Mouse (Mus musculus): Measurements from ENCODE around the gene Ier5l. TPM values are rescaled to one million over a fixed set of nuclear protein-coding genes. Genes with fewer than 3 reads are reported as not detected.

The Ier5l gene
- 2.1 and 2.9 TPM in 2 replicates for polyA plus RNA-seq (2015; fragmentation: Nextera tagmentation; extraction: Ambion mirVana)

GRCm38 (mm10) chr2:30474039-30474438 is at the start of gene Ier5l:
Gene Ier5l, minus strand, starts transcription at chr2:30474219.
- Histone ChIP-seq H3K27ac (peak within 1 kb of the TSS; percentile 94), H3K4me1 (replicated peaks) (peaks cover 32% of the 10 kb centered on the region), H3K27me3 (0 out of 2 replicates have a peak, but pooled peaks cover 8% of the 10 kb centered on the region), H3K4me3 (peak within 1 kb of the TSS; percentile 97), H3K9ac (peak within 1 kb of the TSS; percentile 99), H3K9me3 (no peaks in the 10 kb centered on the region), H3K36me3 (no peaks in the 10 kb centered on the region), H3K4me2 (peak within 1 kb of the TSS; percentile 97)
- ATAC-seq (ENCODE audit: low FRiP score), result peak; percentile 91
- under 1% methylated on average over 37 of the region's 37 CpGs for WGBS

- Histone ChIP-seq H3K4me1 (replicated peaks) (peaks cover 10% of the 10 kb centered on the region), H3K4me3 (no peak overlapping the region), H3K4me2 (no peak overlapping the region), H3K36me3 (no peaks in the 10 kb centered on the region), H3K27ac (no peak overlapping the region), H3K9me3 (no peaks in the 10 kb centered on the region), H3K27me3 (no peaks in the 10 kb centered on the region), H3K9ac (no peak overlapping the region)
- no peak for ATAC-seq (ENCODE audit: low FRiP score)
- WGBS, result 79% methylated on average over 8 of the region's 8 CpGs
These were observed 49.7 kb upstream of the Ier5l start for GRCm38 (mm10) chr2:30523727-30524126.

- 72% methylated on average over 16 of the region's 16 CpGs for WGBS
These were observed 36.8 kb upstream of the Ier5l start for GRCm38 (mm10) chr2:30510711-30511380.

GRCm38 (mm10) chr2:30507138-30507727 is 33.2 kb upstream of the Ier5l start:
- H3K4me3 ChIP-seq, result no peak overlapping the region
- H3K9me3 ChIP-seq, result 0 out of 2 replicates have a peak, but pooled peaks cover 3% of the 10 kb centered on the region
- H3K27ac ChIP-seq, result no peak overlapping the region
- no peaks in the 10 kb centered on the region for H3K27me3 ChIP-seq
- ATAC-seq (ENCODE audit: low FRiP score), result no peak
- no peaks in the 10 kb centered on the region for H3K36me3 ChIP-seq
- no peak overlapping the region for H3K9ac ChIP-seq
- 71% methylated on average over 11 of the region's 11 CpGs for WGBS
- H3K4me2 ChIP-seq, result no peak overlapping the region
- H3K4me1 ChIP-seq (replicated peaks), result peaks cover 8% of the 10 kb centered on the region; the same call in 1 of the 2 replicates

More at GRCm38 (mm10) chr2:30510711-30511380, 36.8 kb upstream of the Ier5l start:
- Histone ChIP-seq H3K27me3 (no peaks in the 10 kb centered on the region), H3K36me3 (no peaks in the 10 kb centered on the region), H3K9ac (no peak overlapping the region), H3K27ac (no peak overlapping the region), H3K4me2 (no peak overlapping the region), H3K4me1 (replicated peaks) (0 out of 2 replicates have a peak, but pooled peaks cover 5% of the 10 kb centered on the region), H3K4me3 (no peak overlapping the region), H3K9me3 (0 out of 2 replicates have a peak, but pooled peaks cover 3% of the 10 kb centered on the region)
- ATAC-seq (ENCODE audit: low FRiP score), result no peak; the same call in 1 of the 2 replicates

GRCm38 (mm10) chr2:30503677-30504621 is 29.9 kb upstream of the Ier5l start:
- Histone ChIP-seq H3K36me3 (no peaks in the 10 kb centered on the region), H3K27ac (peak overlapping the region; percentile 23; the same call in 1 of the 2 replicates), H3K9me3 (0 out of 2 replicates have a peak, but pooled peaks cover 3% of the 10 kb centered on the region), H3K27me3 (no peaks in the 10 kb centered on the region), H3K4me3 (no peak overlapping the region), H3K9ac (no peak overlapping the region), H3K4me1 (replicated peaks) (peaks cover 8% of the 10 kb centered on the region; the same call in 1 of the 2 replicates), H3K4me2 (no peak overlapping the region)
- WGBS, result 48% methylated on average over 23 of the region's 23 CpGs
- ATAC-seq (ENCODE audit: low FRiP score), result no peak

GRCm38 (mm10) chr2:30501701-30502100 is 27.7 kb upstream of the Ier5l start:
- WGBS, result 84% methylated on average over 7 of the region's 7 CpGs

GRCm38 (mm10) chr2:30495909-30496861 is 22.2 kb upstream of the Ier5l start:
- peak; percentile 95 for ATAC-seq (ENCODE audit: low FRiP score)

More at GRCm38 (mm10) chr2:30501701-30502100, 27.7 kb upstream of the Ier5l start:
- H3K36me3 ChIP-seq, result no peaks in the 10 kb centered on the region
- H3K9me3 ChIP-seq, result no peaks in the 10 kb centered on the region
- no peak for ATAC-seq (ENCODE audit: low FRiP score)
- H3K4me3 ChIP-seq, result no peak overlapping the region
- no peaks in the 10 kb centered on the region for H3K27me3 ChIP-seq
- no peak overlapping the region for H3K4me2 ChIP-seq
- H3K27ac ChIP-seq, result no peak overlapping the region
- H3K9ac ChIP-seq, result no peak overlapping the region
- peaks cover 8% of the 10 kb centered on the region; the same call in 1 of the 2 replicates for H3K4me1 ChIP-seq (replicated peaks)

GRCm38 (mm10) chr2:30495000-30495908 is 21.2 kb upstream of the Ier5l start:
- peaks cover 10% of the 10 kb centered on the region for H3K4me1 ChIP-seq (replicated peaks)
- peak overlapping the region; percentile 58; the same call in 1 of the 2 replicates for H3K4me2 ChIP-seq
- no peak overlapping the region for H3K27ac ChIP-seq
- no peaks in the 10 kb centered on the region for H3K27me3 ChIP-seq
- peak; percentile 38 for ATAC-seq (ENCODE audit: low FRiP score)
- H3K4me3 ChIP-seq, result peak overlapping the region; percentile 36; the same call in 1 of the 2 replicates
- no peak overlapping the region for H3K9ac ChIP-seq
- no peaks in the 10 kb centered on the region for H3K36me3 ChIP-seq
- 78% methylated on average over 8 of the region's 8 CpGs for WGBS
- H3K9me3 ChIP-seq, result no peaks in the 10 kb centered on the region

More at GRCm38 (mm10) chr2:30495909-30496861, 22.2 kb upstream of the Ier5l start:
- H3K9ac ChIP-seq, result 0 out of 2 replicates have a peak overlapping the region, but pooled peaks have one; percentile 53
- no peak overlapping the region; the same call in none of the 2 replicates for H3K27ac ChIP-seq
- H3K9me3 ChIP-seq, result no peaks in the 10 kb centered on the region
- H3K4me2 ChIP-seq, result peak overlapping the region; percentile 58
- peak overlapping the region; percentile 36 for H3K4me3 ChIP-seq
- 28% methylated on average over 22 of the region's 22 CpGs for WGBS
- H3K4me1 ChIP-seq (replicated peaks), result peaks cover 10% of the 10 kb centered on the region
- no peaks in the 10 kb centered on the region for H3K36me3 ChIP-seq
- no peaks in the 10 kb centered on the region for H3K27me3 ChIP-seq

GRCm38 (mm10) chr2:30490384-30490783 is 16.4 kb upstream of the Ier5l start:
- no peaks in the 10 kb centered on the region for H3K27me3 ChIP-seq
- H3K36me3 ChIP-seq, result no peaks in the 10 kb centered on the region
- H3K27ac ChIP-seq, result no peak overlapping the region
- H3K4me1 ChIP-seq (replicated peaks), result 0 out of 2 replicates have a peak, but pooled peaks cover 4% of the 10 kb centered on the region
- WGBS, result 74% methylated on average over 2 of the region's 2 CpGs
- no peak overlapping the region for H3K9ac ChIP-seq
- no peak overlapping the region for H3K4me2 ChIP-seq
- ATAC-seq (ENCODE audit: low FRiP score), result no peak
- no peaks in the 10 kb centered on the region for H3K9me3 ChIP-seq
- no peak overlapping the region for H3K4me3 ChIP-seq

GRCm38 (mm10) chr2:30487597-30487996 is 13.6 kb upstream of the Ier5l start:
- H3K9me3 ChIP-seq, result no peaks in the 10 kb centered on the region
- no peaks in the 10 kb centered on the region for H3K36me3 ChIP-seq
- WGBS, result 40% methylated on average over 7 of the region's 7 CpGs
- ATAC-seq (ENCODE audit: low FRiP score), result no peak
- H3K27ac ChIP-seq, result no peak overlapping the region
- H3K4me2 ChIP-seq, result no peak overlapping the region
- H3K4me1 ChIP-seq (replicated peaks), result 0 out of 2 replicates have a peak, but pooled peaks cover 4% of the 10 kb centered on the region
- no peak overlapping the region for H3K9ac ChIP-seq
- no peak overlapping the region for H3K4me3 ChIP-seq
- H3K27me3 ChIP-seq, result no peaks in the 10 kb centered on the region
